7 mouse cellular contexts compared by ENCODE assay signal in genomic region chr1:133385506-133385905, GRCm38 (mm10). TPM values are rescaled to one million over a fixed set of nuclear protein-coding genes. Genes with fewer than 3 reads are reported as not detected.
DNase-seq lines count a peak whose midpoint lies in the region; ATAC-seq and TF ChIP-seq lines count a peak whose summit lies in the region.

No protein-coding gene starts in this region.

- H3K27ac ChIP-seq in forebrain, embryonic 11.5 days (ENCODE audit: low read depth, low read length) = no peak overlapping the region
- H3K27ac ChIP-seq in heart, postnatal 0 days (ENCODE audit: low read depth) = 0 out of 2 replicates have a peak overlapping the region, but pooled peaks have one; percentile 30

- no peaks in the 10 kb centered on the region for H3K9me3 ChIP-seq in G1E (replicated peaks)
- H3K9me3 ChIP-seq in forebrain, embryonic 11.5 days (ENCODE audit: control insufficient read depth, low read length) = no peaks in the 10 kb centered on the region
- H3K9me3 ChIP-seq in heart, postnatal 0 days (replicated peaks; ENCODE audit: control insufficient read depth, low read length) = no peaks in the 10 kb centered on the region

- DNase-seq in G1E (ENCODE audit: low spot score) = peak; percentile 65
- DNase-seq in adrenal gland, postnatal 36 days = peak; percentile 67 to 81
- peak; percentile 90 for DNase-seq in forebrain, embryonic 11.5 days (ENCODE audit: low spot score)
- DNase-seq in heart, postnatal 0 days (ENCODE audit: low spot score) = peak; percentile 53
- peak; percentile 72 for DNase-seq in layer of hippocampus, adult 9-10 months (ENCODE audit: low spot score)
- DNase-seq in lung, postnatal 10 days = peak; percentile 89
- peak; percentile 54 for DNase-seq in retina, postnatal 7 days (ENCODE audit: low read depth, low spot score)

- TF ChIP-seq EP300 in heart, postnatal 0 days (IDR thresholded peaks at IDR 0.05; ENCODE audit: low read depth) = no peak

- WGBS in forebrain, embryonic 11.5 days = 31% methylated on average over 9 of the region's 9 CpGs
- WGBS in heart, postnatal 0 days = 33% methylated on average over 9 of the region's 9 CpGs

- TF ChIP-seq CTCF in G1E (IDR thresholded peaks at IDR 0.05; ENCODE audit: low read depth, low read length) = peak; percentile 78
- TF ChIP-seq CTCF in heart, postnatal 0 days (IDR thresholded peaks at IDR 0.05; ENCODE audit: low read depth) = peak; percentile 86

- peak; percentile 70 for ATAC-seq in G1E (ENCODE audit: extremely low read depth, insufficient number of reproducible peaks, low FRiP score, poor library complexity, severe bottlenecking)
- peak; percentile 60 for ATAC-seq in forebrain, embryonic 11.5 days (replicated peaks; ENCODE audit: low FRiP score)
- peak; percentile 37; the same call in 1 of the 2 replicates for ATAC-seq in heart, postnatal 0 days (ENCODE audit: insufficient read depth, low read depth)

- H3K27me3 ChIP-seq in G1E (ENCODE audit: insufficient read depth, low read length) = peaks cover 27% of the 10 kb centered on the region
- H3K27me3 ChIP-seq in forebrain, embryonic 11.5 days (ENCODE audit: control insufficient read depth, insufficient read depth, low read length) = no peaks in the 10 kb centered on the region; the same call in 1 of the 2 replicates
- H3K27me3 ChIP-seq in heart, postnatal 0 days (ENCODE audit: control insufficient read depth, insufficient read depth, low read length) = no peaks in the 10 kb centered on the region

- peak overlapping the region; percentile 9; the same call in 1 of the 2 replicates for H3K4me2 ChIP-seq in forebrain, embryonic 11.5 days (ENCODE audit: low read depth, low read length, severe bottlenecking)
- H3K4me2 ChIP-seq in heart, postnatal 0 days (ENCODE audit: low read depth, low read length) = peak overlapping the region; percentile 22; the same call in 1 of the 2 replicates

- peak overlapping the region; percentile 49; the same call in 1 of the 2 replicates for H3K4me3 ChIP-seq in G1E (ENCODE audit: low read depth, low read length)
- no peak overlapping the region for H3K4me3 ChIP-seq in forebrain, embryonic 11.5 days (ENCODE audit: low read depth, low read length)
- H3K4me3 ChIP-seq in heart, postnatal 0 days (ENCODE audit: low read depth, low read length) = no peak overlapping the region

- H3K4me1 ChIP-seq in G1E (ENCODE audit: insufficient read depth, low read depth, low read length) = peaks cover 6% of the 10 kb centered on the region
- 0 out of 2 replicates have a peak, but pooled peaks cover 8% of the 10 kb centered on the region for H3K4me1 ChIP-seq in forebrain, embryonic 11.5 days (replicated peaks; ENCODE audit: control insufficient read depth, insufficient read depth, low read length)
- 0 out of 2 replicates have a peak, but pooled peaks cover 5% of the 10 kb centered on the region for H3K4me1 ChIP-seq in heart, postnatal 0 days (ENCODE audit: control insufficient read depth, insufficient read depth)

- no peaks in the 10 kb centered on the region for H3K36me3 ChIP-seq in G1E (replicated peaks)
- peaks cover 2% of the 10 kb centered on the region; the same call in 1 of the 2 replicates for H3K36me3 ChIP-seq in forebrain, embryonic 11.5 days (ENCODE audit: control insufficient read depth, insufficient read depth, low read length)
- H3K36me3 ChIP-seq in heart, postnatal 0 days (replicated peaks; ENCODE audit: control insufficient read depth, insufficient read depth, low read length) = peaks cover 17% of the 10 kb centered on the region

- peak overlapping the region; percentile 39; the same call in 1 of the 2 replicates for H3K9ac ChIP-seq in forebrain, embryonic 11.5 days (ENCODE audit: low read length)
- no peak overlapping the region for H3K9ac ChIP-seq in heart, postnatal 0 days (replicated peaks; ENCODE audit: low read depth, low read length)

RNA-seq across cellular contexts. Expression of gene Etnk2, which starts 22.1 kb away (rescaled TPM):
- not detected in 2 replicates for total RNA-seq in G1E (2014; fragmentation: Nextera tagmentation)
- 0.05 and 0.06 TPM in 2 replicates for total RNA-seq in G1E (2017)
- polyA plus RNA-seq in G1E (2012) = not detected in 2 replicates
- 10 to 100 TPM in 1 of 2 experiments, 1 to 10 TPM in 1; 4.6 to 24.7 TPM for total RNA-seq in adrenal gland, postnatal 36 days (2021)
- polyA plus RNA-seq in forebrain, embryonic 11.5 days (2014; fragmentation: Nextera tagmentation; extraction: Ambion mirVana) = 1.8 and 2.7 TPM in 2 replicates
- 0.31 and 1.3 TPM in 2 replicates for total RNA-seq in heart, postnatal 0 days (2014; rRNA removed; ENCODE audit: low replicate concordance)
- polyA plus RNA-seq in heart, postnatal 0 days (2015; fragmentation: Nextera tagmentation; extraction: Ambion mirVana) = 0.41 and 0.97 TPM in 2 replicates

RNA-seq across cellular contexts. Expression of gene Ren1, which starts 35.2 kb away (rescaled TPM):
- total RNA-seq in G1E (2014; fragmentation: Nextera tagmentation) (not detected in 2 replicates), G1E (2017) (not detected in 2 replicates)
- polyA plus RNA-seq in G1E (2012) = not detected in 2 replicates
- 1 to 10 TPM; 3.1 to 6.9 TPM for total RNA-seq in adrenal gland, postnatal 36 days (2021)
- polyA plus RNA-seq in forebrain, embryonic 11.5 days (2014; fragmentation: Nextera tagmentation; extraction: Ambion mirVana) = not detected in 2 replicates
- not detected in 2 replicates for total RNA-seq in heart, postnatal 0 days (2014; rRNA removed; ENCODE audit: low replicate concordance)
- 0.07 and 0.52 TPM in 2 replicates for polyA plus RNA-seq in heart, postnatal 0 days (2015; fragmentation: Nextera tagmentation; extraction: Ambion mirVana)

RNA-seq across cellular contexts. Expression of gene Sox13, which starts 38.7 kb away (rescaled TPM):
- total RNA-seq in G1E (2014; fragmentation: Nextera tagmentation) (0.38 and 0.44 TPM in 2 replicates), G1E (2017) (0.06 and 0.27 TPM in 2 replicates)
- 0.11 and 0.13 TPM in 2 replicates for polyA plus RNA-seq in G1E (2012)
- total RNA-seq in adrenal gland, postnatal 36 days (2021) = 10 to 100 TPM; 12.6 to 17.5 TPM
- polyA plus RNA-seq in forebrain, embryonic 11.5 days (2014; fragmentation: Nextera tagmentation; extraction: Ambion mirVana) = 12.3 TPM in 2 replicates
- 8.5 and 17.9 TPM in 2 replicates for total RNA-seq in heart, postnatal 0 days (2014; rRNA removed; ENCODE audit: low replicate concordance)
- polyA plus RNA-seq in heart, postnatal 0 days (2015; fragmentation: Nextera tagmentation; extraction: Ambion mirVana) = 3.0 and 3.3 TPM in 2 replicates
